Mouse (Mus musculus): Measurements from ENCODE around the gene Il3ra. TPM values are rescaled to one million over a fixed set of nuclear protein-coding genes. Genes with fewer than 3 reads are reported as not detected.

Il3ra gene
- total RNA-seq, 2 experiments from 2014 or later, result 3.3 to 4.2 TPM

GRCm38 (mm10) chr14:14354511-14355359 lies 8.7 kb downstream of the Il3ra start:
- no peak for DNase-seq (ENCODE audit: low spot score in 2 of 2)

DNA sequence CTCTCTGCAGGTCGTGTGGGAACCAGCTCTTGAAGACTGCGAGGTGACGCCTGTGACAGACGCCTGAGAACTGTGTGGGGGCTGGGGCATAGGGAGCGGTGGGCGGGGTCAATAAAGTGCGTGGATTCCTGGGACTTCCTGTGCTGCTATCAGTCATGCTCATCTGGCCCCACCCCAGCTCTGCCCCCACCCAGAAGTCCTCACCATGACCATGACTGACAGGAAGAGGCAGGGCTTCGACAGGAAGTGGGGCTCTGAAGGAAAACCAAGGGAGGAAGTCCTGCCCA lies 9.2 kb downstream of the Il3ra start:
- DNase-seq (ENCODE audit: low spot score in 2 of 2), result no peak

GRCm38 (mm10) chr14:14395535-14395934 lies 49.5 kb downstream of the Il3ra start:
- no peak for DNase-seq (ENCODE audit: low spot score in 2 of 2)

DNA sequence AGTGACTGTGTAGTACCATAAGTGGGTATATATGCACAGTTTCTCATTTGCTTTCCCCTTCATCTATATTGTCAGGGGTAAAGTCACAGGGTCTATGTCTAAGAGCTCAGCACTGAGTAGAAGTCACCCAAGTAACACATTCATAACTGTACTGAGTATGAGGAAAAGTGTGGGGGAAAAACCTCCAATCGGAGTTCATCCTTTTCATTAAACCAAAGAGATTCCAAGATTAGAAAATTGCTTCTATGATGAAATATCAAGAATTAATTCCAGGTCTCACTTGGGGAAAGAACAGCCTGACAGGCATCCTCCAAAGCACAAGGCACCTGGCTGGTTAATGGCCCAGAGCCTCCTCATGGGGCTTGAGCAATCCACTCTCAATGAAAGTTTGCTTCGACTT lies 54.9 kb downstream of the Il3ra start, which contains the start of gene Olfr721-ps1:
Gene Olfr721-ps1, plus strand, starts transcription at position 301 of the 400 bp plus-strand sequence.
- DNase-seq (ENCODE audit: low spot score in 2 of 2), result no peak

Other genes with a start within 250 kb of the Il3ra start
- gene Psmd6, start 225.3 kb upstream of the Il3ra start, total RNA-seq (2021), result 100 to 1,000 TPM; 121 to 122 TPM
- gene Olfr720, start 159.4 kb upstream of the Il3ra start, total RNA-seq (2021), result not detected
- not detected for gene Olfr31, start 23.4 kb upstream of the Il3ra start, total RNA-seq (2021)
- not detected for gene Olfr721-ps1, start 55.0 kb downstream of the Il3ra start, total RNA-seq (2021)